Mouse (Mus musculus) forelimb bud, embryonic 11.5 days (tissue): ENCODE measurements around the gene Abcg4.

ENCODE experiments used
- DNase-seq: peaks from one replicate; pipeline ENCODE4 v3.0.0-alpha.2; 2012; ENCODE audit warnings: low read depth, low spot score

Gene Abcg4

DNA sequence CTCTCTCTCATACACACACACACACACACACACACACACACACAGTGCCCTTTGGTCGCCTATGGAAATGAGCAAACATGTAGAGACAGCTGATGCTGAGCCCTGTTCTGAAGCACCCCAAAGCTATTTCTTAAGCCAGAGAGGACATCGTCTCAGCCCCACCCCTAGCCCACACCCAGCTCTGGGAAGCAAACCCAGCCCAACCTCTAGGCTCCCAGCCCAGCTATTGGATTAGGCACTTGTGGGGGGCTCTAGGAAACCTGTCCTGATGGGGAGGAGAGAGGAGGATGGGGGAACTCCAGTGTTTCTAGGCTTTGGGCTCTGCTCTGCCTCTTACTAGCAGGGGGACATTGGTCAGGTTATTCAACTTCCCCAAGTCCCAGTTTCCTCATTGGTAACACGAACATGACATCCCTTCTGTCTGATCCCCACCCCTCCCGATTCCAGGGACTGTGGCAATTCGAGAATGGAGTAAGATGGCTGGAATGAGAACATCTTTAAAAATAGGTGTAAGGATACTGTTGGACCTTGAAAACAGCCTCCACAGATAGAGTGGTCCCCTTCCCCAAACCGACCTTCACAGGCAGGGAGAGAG is 2.1 kb downstream of the Abcg4 start:
- DNase-seq = no peak

DNA sequence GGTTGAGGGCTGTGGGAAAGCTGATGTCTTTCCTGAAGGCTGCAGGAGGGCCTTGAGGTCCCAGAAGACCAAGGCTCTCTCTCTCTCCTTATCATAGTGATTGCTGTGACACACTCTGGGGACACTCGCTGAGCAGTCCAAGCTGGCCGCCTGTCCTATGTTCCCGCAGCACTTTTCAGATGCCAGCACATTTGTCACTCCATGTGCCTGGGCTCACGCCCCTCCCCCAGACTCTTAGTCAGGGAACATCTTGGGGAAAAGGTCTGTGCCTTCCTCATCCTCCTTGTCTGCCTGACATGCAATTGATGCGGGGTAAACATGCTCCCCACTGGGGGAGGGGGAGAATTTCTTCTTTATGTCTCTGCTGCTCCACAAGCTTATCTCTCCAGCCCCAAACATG is 5.2 kb downstream of the Abcg4 start:
- DNase-seq = no peak

DNA sequence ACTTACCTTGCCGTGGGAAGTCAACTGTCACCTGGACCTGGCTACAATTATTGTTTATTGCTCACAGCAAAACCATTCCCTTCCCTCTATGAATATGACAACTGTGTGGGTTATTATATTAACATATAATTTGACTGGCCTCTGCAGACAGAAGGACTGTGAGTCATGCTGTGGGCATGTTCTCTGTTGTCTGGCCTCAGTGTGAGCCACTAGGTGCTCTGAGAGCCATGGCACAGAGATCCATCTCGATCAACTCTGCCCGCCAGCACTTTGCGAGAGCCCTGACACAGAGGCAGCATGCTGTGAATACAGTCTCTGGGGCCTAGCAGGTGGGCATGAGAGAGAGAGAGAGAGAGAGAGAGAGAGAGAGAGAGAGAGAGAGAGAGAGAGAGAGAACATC is 18.4 kb downstream of the Abcg4 start:
- no peak for DNase-seq

DNA sequence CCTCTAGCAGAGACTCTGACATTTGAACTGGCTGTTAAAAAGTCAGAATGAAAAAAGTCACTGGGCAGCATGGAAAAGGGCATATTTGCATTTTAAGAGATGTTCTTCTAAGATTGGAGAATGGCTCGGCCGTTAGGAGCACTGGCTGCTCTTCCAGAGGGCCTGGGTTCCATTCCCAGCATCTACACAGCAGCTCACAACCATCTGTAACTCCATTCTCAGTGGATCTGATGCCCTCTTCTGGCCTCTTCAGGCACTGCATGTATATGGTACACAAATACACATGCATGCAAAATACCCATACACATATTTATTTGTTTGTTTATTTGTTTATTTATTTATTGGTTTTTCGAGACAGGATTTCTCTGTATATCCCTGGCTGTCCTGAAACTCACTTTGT is 19.3 kb downstream of the Abcg4 start:
- no peak for DNase-seq

GRCm38 (mm10) chr9:44268432-44268831 is 20.0 kb downstream of the Abcg4 start, which contains the start of gene Nlrx1:
Gene Nlrx1 (minus strand): TSS chr9:44268599.
- no peak for DNase-seq

DNA sequence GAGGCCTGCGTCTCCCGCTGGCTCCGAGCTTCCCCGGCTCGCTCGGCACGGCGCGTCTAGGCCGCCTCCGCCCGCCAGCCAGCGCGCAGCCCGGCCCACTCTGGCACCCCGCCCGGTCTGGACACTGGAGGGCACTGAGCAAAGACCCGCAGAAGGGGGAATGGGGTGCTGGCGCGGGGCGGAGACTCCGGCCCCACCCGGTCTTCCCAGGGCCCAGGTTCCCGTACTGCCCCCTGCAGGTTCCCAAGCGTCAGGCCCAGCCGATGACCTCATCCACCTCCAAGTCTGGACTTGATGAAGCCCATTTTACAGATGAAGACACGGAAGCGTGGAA is 20.4 kb downstream of the Abcg4 start:
- DNase-seq = peak; percentile 72

GRCm38 (mm10) chr9:44267319-44268026 is 20.9 kb downstream of the Abcg4 start:
- no peak for DNase-seq

DNA sequence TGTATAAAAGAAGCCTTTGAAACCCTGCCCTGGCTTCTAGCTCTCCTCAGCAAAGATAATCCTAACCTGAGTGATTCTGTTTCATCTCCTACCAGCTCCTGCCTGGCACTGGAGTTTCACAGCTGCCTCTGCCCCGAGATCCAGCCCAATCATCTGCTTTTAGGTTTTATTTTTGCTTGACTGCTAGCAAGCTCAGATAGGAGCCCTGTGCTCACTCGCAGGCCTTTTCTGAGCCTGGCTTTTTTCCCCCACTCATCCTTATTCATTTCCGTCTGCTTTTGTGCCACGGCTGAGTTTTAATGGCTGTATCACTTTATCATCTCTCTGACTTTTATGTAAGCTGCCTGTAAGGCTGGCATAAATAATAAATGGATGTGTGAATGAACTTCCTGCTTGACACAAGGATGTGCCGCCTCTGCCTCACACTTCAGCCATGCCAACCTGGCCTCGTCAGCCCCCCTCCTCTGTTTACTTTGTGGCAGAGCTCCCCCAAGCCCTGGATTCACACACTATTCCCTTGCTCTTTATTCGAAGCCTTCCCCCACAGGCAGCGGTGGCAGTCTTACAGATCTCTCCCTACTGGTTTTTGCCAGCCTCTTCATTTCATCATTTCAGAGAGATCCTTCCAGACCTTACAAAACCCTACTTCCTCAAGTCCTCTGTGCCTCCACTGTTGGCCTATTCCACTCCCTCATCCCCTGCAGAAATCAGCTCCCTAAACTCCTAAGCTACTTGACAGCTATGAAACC is 21.8 kb downstream of the Abcg4 start:
- no peak for DNase-seq

GRCm38 (mm10) chr9:44261388-44261787 is 27.0 kb downstream of the Abcg4 start:
- no peak for DNase-seq

DNA sequence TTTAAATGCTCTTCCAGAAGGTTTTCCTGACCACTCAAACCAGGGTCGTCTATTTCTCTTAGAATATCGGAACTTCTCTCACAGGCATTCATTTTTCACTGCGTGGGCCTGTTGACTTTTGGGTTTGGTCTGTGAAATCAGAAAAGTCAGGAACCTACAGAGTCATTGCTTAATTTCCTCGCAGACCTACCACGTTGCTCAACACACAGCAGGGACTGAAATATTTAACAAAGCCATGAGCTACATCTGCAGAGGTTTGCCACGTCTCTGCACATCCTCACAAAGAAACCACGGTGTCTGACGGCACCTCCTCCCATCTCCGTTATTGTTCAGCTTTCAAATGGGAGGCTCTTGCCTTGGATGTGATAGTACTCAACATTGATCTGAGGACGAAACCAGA is 29.4 kb downstream of the Abcg4 start:
- no peak for DNase-seq

DNA sequence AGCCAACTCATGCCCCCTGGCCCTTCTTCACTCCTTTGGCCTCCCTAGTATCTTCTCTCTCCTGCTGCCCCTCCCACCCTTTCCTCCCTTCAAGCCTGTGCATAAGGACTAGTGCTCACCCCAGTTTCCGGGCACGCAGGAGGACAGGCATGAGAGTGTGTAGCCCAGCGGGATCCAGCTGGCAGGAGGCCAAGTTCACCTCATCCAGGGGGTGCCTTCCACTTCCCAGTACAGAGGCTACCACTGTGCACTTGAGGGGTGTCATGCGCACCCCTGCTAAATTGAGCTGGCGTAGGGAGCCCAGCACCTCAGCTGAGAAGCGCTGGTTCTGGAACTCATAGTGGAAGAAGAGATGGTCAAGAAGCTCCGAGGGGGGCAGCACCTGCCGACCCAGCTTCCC is 32.2 kb downstream of the Abcg4 start:
- no peak for DNase-seq

DNA sequence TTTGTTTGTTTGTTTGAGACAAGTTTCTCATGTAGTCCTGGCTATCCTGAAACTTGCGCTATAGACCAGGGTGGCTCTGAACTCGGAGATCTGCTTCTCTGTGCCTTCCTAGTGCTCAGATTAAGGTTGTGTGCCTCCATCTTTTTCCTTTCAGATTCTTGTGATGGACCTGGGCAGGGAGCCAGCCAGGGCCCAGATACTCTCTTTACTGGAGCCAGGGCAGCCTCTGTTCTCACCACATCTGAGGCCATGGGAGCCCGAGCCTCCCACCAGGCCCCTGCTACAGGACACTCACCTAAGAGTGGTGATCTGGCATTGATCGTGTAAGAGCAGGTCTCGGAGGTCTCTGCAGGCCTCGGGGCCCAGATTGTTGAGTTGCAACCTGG is 33.3 kb downstream of the Abcg4 start:
- DNase-seq = no peak

GRCm38 (mm10) chr9:44254508-44255135 is 33.8 kb downstream of the Abcg4 start:
- peak; percentile 19 for DNase-seq

DNA sequence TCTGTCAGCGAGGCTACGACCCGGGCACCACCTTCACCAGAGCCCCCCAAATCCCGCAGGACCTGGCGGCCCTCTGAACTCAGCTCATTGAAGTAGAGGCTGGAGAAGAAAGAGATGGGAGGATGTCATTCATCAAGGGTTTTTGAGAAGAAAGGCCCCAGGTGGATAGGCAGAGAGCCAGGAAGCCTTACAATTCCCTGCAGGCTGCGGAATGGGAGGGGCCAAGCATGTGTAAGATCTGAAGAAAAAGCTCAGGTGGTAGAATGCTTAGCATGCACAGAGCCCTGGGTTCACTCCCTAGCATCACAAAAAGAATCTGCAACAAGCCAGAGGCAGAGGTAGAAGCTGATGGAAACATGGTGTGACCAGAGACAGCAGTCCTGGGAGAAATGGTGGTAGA is 35.0 kb downstream of the Abcg4 start:
- no peak for DNase-seq

DNA sequence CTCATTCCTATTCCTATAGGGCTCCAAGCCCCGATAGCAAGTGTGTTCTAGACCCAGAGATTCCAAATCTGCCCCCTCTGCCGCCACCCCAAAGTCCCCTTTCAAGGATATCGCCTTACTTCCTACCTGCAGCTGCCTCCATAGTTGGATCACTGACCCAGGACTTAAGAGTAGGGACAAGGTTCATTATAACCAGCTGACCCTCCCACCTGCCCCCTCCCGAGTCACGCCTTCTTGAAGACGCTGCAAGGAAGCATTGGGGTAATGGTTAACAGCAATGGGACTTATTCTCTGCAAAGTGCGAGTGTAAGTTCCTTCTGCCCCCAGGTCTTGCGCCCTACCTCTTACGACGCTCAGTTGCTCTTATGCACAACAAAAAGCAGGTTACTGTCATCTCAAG is 37.1 kb downstream of the Abcg4 start, which contains the start of gene Pdzd3:
Gene Pdzd3 (minus strand): TSS at position 158 of the 400 bp plus-strand sequence.
- DNase-seq = no peak

DNA sequence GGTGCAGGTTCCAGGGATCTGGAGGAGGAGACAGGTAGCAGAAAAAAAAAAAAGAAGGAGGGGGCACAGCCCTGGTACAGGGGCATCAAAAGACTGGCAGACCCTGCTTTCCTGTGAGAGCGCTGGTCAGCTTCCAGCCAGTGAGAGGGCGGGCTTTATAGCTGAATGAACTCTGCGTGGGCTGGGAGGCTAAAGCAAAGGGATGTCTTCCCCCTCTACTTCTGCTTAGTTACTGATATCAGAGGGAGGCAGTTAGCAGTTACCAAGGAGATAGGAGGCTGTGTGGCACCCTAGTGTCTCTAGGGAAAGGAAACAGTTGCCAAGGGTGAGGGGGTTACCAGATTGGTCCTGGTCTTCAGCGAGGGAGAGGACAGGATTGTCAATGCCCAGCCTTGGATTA is 38.0 kb downstream of the Abcg4 start:
- no peak for DNase-seq

DNA sequence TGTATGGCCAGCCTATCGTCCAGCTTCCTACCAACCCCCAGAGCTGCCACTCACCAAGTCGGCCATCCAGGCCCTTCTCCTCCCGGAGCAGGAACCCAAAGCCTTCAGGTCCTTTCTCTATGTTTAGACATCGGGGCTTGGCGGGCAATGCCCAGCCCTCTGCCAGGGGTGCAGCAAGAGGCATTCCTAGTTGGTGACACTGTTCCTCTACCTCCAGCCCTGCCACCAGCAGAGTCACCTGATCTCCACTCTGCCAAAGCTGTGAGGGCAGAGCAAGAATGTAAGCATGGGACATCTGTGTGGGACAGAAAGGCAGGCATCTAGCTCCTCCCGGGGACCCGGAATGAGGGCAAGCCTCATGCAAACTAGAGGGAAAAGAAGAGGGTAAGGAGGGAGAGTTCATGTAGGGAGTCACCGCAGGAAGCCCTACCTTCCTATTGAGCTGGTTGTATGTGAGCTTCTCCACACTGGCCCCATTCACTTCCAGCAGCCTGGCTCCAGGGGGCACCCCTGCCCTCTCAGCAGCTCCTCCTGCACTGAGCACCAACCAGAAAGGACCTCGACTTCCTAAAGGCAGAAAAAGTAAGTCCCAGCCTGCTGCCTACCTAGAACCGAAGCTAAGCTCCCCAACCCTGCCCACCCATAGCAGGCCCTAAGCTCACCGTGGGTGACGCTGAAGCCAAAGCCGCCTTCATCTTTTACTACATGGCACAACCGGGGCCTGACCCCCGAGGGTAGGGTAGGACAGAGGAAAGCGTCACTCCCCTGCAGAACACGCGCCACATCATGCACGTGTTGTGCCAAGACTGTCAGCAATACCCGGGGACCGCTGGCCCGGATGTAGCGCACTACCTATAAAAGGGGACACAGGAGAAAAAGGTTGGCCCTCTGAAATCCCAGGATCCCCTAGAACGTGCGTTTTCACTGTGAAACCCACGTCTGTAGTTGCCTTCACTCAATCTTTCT is 39.0 kb downstream of the Abcg4 start:
- peak; percentile 36 for DNase-seq

DNA sequence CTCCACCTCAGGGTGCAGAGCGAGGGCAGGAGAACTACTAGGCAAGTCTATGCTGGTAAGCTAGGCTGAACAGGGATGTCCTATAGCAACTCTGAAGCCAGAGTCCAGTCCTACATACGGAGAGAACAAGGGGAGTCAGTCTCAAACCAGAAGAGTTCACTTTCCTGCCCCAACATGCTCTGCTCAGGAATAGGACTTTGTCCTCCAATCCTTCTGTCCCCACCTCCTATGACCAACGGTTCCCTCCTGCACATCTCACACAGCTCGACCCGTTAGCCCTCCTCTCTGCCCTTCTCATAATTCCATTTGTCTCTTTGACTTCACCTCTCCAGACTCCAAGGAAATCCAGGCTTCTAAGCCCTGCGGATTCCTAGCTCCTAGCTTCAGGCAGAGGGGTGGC is 40.5 kb downstream of the Abcg4 start:
- no peak for DNase-seq

GRCm38 (mm10) chr9:44243621-44244020 is 44.8 kb downstream of the Abcg4 start:
- no peak for DNase-seq

DNA sequence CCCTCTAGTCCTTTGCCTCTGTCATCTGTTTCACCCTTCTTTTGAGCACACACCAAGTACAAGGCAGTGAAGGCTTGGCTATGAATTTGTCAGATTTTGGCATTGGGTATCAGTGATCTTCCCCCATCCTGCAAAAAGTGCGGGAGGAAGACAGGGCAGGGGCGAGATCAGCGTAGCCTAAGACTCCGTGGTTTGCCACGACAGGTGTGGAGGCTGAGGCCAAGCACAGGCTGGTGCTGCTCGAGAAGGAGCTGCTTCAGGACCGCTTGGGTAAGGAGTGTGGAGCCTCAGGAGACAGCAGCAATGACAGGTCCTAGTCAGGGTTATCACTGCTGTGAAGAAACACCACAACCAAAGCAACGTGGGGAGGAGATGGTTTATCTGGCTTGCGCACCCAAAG is 47.0 kb downstream of the Abcg4 start:
- no peak for DNase-seq

- DNase-seq = no peak
These were observed 47.5 kb downstream of the Abcg4 start for GRCm38 (mm10) chr9:44240911-44241310.
